Mouse (Mus musculus): ENCODE measurements at regions not wholly inside any gene's neighbourhood (a gene's known extent, or its start where the extent isn't known, plus 50 kb on each side); places are given as distances from the start of the nearest gene placed in this dataset.

DNA sequence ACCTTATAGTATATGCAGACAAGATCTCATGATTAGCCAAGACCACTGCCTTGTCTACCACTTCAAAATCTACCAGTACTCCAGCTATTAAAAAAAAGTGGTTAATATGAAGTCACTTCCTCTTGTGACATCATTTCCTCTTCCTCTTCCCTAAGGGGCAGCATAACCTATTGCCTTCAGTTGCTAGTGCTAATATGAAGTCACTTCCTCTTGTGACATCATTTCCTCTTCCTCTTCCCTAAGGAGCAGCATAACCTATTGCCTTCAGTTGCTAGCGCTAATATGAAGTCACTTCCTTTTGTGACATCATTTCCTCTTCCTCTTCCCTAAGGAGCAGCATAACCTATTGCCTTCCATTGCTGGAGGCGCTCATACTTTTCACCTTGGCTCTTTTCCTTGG is 218.2 kb downstream of the Rpap3 start:
- 100% methylated on average over 2 of the region's 2 CpGs for WGBS

DNA sequence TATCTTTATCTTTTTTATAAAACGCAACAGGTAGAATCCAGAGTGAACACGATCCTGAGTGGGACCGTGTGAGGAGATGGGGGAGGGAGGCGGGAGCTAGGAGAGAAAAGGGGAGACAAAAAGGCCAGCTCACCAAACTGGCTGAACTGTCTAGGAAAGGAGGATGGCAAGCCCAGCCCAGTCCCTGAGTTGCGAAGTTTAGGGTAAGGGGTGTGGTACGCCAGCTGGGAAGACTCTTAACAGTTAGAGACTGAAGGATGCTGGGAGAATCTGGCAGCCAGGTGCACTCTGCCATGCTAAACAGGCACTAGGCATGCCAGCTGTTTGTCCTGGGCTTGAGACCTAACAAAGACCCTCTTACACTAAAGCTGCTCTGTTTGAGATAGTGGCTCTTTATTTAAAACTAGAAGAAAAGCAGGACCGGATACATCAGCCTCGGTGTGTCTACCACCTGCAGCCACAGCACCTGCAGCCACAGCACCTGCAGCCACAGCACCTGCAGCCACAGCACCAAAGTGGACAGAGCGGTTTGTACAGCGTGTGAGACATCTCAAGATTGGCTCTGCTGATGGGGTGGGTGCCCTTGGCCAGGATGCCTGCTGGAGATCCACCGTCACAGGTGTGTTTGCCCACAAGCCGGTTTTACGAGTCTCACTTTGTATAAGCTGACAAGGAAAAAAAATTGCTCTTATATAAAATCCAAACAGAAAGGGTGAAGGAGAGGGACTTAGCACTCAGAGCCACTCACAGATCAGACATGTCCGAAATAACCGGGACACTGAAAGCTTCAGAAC is 225.1 kb upstream of the Amigo2 start:
- no peak overlapping the region for H3K4me2 ChIP-seq (ENCODE audit: low read length)
- H3K27ac ChIP-seq (replicated peaks; ENCODE audit: low read depth, low read length), result no peak overlapping the region
- DNase-seq (no peak), ATAC-seq (ENCODE audit: low FRiP score, low TSS enrichment) (no peak)
- no peaks in the 10 kb centered on the region for H3K36me3 ChIP-seq (ENCODE audit: control insufficient read depth, insufficient read depth, low read length)
- H3K9me3 ChIP-seq (ENCODE audit: control insufficient read depth, low read length), result no peaks in the 10 kb centered on the region
- no peaks in the 10 kb centered on the region for H3K27me3 ChIP-seq (ENCODE audit: control insufficient read depth, insufficient read depth, low read length)
- H3K9ac ChIP-seq (replicated peaks; ENCODE audit: low read length), result no peak overlapping the region
- no peaks in the 10 kb centered on the region for H3K4me1 ChIP-seq (ENCODE audit: control insufficient read depth, insufficient read depth, low read length)
- WGBS, result 90% methylated on average over 15 of the region's 15 CpGs
- H3K4me3 ChIP-seq (replicated peaks; ENCODE audit: low read depth, low read length), result no peak overlapping the region

More for the DNA sequence above, 218.2 kb downstream of the Rpap3 start:
- ATAC-seq (ENCODE audit: low FRiP score, low TSS enrichment) (no peak), DNase-seq (no peak)
- Histone ChIP-seq H3K9ac (replicated peaks; ENCODE audit: low read length) (no peak overlapping the region), H3K9me3 (ENCODE audit: control insufficient read depth, low read length) (no peaks in the 10 kb centered on the region), H3K27me3 (ENCODE audit: control insufficient read depth, insufficient read depth, low read length) (no peaks in the 10 kb centered on the region), H3K36me3 (ENCODE audit: control insufficient read depth, insufficient read depth, low read length) (no peaks in the 10 kb centered on the region), H3K4me3 (replicated peaks; ENCODE audit: low read depth, low read length) (no peak overlapping the region), H3K4me2 (ENCODE audit: low read length) (no peak overlapping the region), H3K4me1 (ENCODE audit: control insufficient read depth, insufficient read depth, low read length) (no peaks in the 10 kb centered on the region), H3K27ac (replicated peaks; ENCODE audit: low read depth, low read length) (no peak overlapping the region)

DNA sequence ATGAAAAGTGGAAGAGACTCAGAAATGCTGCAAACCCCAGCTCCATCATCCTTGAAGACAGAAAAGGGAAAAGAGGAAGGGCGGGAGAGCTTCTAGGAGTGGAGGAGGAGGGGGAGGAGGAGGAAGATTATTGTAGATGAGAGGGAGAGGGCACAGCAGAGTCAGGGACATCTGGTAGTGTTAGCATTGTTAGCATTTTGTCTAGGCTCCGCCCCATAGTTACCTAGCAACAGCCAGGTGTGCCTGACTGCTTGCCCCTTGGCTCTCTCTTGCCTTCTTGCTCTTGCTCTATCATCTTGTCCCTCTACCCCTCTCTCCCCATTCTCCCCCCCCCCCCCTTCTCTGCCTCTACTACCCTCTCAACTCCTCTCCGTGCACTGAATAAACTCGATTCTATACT is 224.4 kb upstream of the Amigo2 start:
- WGBS, result 85% methylated on average over 4 of the region's 4 CpGs
- Histone ChIP-seq H3K4me1 (ENCODE audit: control insufficient read depth, insufficient read depth, low read length) (no peaks in the 10 kb centered on the region), H3K9me3 (ENCODE audit: control insufficient read depth, low read length) (no peaks in the 10 kb centered on the region), H3K4me2 (ENCODE audit: low read length) (no peak overlapping the region), H3K4me3 (replicated peaks; ENCODE audit: low read depth, low read length) (no peak overlapping the region), H3K9ac (replicated peaks; ENCODE audit: low read length) (no peak overlapping the region), H3K27me3 (ENCODE audit: control insufficient read depth, insufficient read depth, low read length) (no peaks in the 10 kb centered on the region), H3K27ac (replicated peaks; ENCODE audit: low read depth, low read length) (no peak overlapping the region), H3K36me3 (ENCODE audit: control insufficient read depth, insufficient read depth, low read length) (no peaks in the 10 kb centered on the region)
- DNase-seq (no peak), ATAC-seq (ENCODE audit: low FRiP score, low TSS enrichment) (no peak)

DNA sequence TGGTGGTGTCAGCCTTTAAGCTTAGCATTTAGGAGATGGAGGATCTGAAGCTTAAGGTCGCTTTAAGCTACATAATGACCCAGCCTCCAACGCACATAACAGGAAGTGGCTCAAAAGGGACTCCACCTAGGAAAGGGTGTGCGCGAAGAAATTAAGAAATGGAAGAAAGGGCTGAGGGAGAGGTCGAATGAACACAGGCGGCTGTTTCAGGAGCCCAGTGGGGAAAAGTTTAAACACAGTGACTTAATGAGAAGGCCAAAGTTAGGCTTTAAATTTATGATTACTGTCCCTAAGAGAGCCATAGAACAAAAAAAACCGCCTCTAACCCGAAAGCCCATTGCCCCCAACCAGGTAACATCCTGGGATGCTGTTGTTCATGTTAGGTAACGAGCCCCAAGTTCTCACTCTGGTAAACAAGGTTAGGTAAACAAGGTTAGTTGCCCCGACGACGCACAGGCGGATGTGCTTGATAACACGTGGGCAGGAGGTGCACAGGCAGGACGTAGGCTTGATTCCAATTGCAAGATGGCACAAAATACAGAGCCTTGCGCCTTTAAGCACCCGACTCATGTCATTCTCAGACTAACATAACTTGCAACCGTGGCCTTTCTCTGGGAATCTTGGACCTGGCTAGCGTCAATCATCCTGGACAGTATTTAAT is 222.7 kb upstream of the Amigo2 start:
- Histone ChIP-seq H3K4me1 (ENCODE audit: control insufficient read depth, insufficient read depth, low read length) (no peaks in the 10 kb centered on the region), H3K9ac (replicated peaks; ENCODE audit: low read length) (no peak overlapping the region), H3K27ac (replicated peaks; ENCODE audit: low read depth, low read length) (no peak overlapping the region), H3K9me3 (ENCODE audit: control insufficient read depth, low read length) (no peaks in the 10 kb centered on the region), H3K27me3 (ENCODE audit: control insufficient read depth, insufficient read depth, low read length) (no peaks in the 10 kb centered on the region), H3K36me3 (ENCODE audit: control insufficient read depth, insufficient read depth, low read length) (no peaks in the 10 kb centered on the region), H3K4me2 (ENCODE audit: low read length) (no peak overlapping the region), H3K4me3 (replicated peaks; ENCODE audit: low read depth, low read length) (no peak overlapping the region)
- 89% methylated on average over 19 of the region's 19 CpGs for WGBS
- ATAC-seq (ENCODE audit: low FRiP score, low TSS enrichment), result no peak
- no peak for DNase-seq

DNA sequence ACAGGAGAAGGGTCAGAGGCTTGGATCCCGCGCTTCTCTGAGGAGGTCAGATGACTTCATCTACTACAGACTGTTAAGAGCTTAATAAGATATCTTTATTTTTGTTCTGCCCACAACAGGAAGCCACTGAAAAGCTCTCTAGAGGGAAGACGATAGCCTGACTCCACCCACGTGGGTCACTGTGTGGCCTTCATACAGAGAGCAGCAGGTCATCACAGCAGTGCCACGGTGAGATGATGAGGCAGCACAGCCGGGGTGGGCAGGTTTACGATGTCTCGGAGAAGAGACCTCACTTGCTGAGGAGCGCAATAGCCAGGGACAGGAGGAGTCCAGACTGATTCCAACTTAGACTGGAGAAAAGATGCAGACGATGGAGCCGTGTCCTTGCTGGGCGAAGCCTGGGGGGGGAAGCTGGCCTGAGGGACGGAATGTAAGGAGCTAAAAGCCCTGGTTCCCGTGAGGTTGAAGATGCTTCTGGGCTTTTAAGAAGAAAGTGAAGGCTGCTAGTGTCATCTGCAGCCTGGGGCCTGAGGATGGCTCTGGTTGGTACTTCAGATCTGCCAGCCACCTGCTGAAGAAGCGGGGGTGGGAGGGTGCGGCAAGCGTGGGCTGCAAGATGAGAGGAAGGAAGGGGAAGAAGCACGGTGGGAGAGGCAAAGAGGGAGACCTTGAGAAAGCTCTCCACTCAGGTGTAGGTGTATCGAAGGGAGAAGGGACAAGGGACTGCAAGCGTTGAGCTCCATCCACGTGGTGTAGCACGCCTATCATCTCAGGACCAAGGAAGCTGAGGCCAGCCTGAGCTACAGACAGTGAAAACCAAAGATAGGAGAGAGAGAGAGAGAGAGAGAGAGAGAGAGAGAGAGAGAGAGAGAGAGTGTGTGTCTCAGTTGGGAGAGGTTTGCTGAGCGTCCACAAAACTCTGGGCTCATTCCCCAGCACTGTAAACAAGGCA is 221.9 kb upstream of the Amigo2 start:
- no peak overlapping the region for H3K4me2 ChIP-seq (ENCODE audit: low read length)
- H3K36me3 ChIP-seq (ENCODE audit: control insufficient read depth, insufficient read depth, low read length), result no peaks in the 10 kb centered on the region
- DNase-seq, result no peak
- H3K9ac ChIP-seq (replicated peaks; ENCODE audit: low read length), result no peak overlapping the region
- no peaks in the 10 kb centered on the region for H3K4me1 ChIP-seq (ENCODE audit: control insufficient read depth, insufficient read depth, low read length)
- no peaks in the 10 kb centered on the region for H3K27me3 ChIP-seq (ENCODE audit: control insufficient read depth, insufficient read depth, low read length)
- H3K27ac ChIP-seq (replicated peaks; ENCODE audit: low read depth, low read length), result no peak overlapping the region
- H3K4me3 ChIP-seq (replicated peaks; ENCODE audit: low read depth, low read length), result no peak overlapping the region
- no peak for ATAC-seq (ENCODE audit: low FRiP score, low TSS enrichment)
- no peaks in the 10 kb centered on the region for H3K9me3 ChIP-seq (ENCODE audit: control insufficient read depth, low read length)
- 82% methylated on average over 23 of the region's 23 CpGs for WGBS

DNA sequence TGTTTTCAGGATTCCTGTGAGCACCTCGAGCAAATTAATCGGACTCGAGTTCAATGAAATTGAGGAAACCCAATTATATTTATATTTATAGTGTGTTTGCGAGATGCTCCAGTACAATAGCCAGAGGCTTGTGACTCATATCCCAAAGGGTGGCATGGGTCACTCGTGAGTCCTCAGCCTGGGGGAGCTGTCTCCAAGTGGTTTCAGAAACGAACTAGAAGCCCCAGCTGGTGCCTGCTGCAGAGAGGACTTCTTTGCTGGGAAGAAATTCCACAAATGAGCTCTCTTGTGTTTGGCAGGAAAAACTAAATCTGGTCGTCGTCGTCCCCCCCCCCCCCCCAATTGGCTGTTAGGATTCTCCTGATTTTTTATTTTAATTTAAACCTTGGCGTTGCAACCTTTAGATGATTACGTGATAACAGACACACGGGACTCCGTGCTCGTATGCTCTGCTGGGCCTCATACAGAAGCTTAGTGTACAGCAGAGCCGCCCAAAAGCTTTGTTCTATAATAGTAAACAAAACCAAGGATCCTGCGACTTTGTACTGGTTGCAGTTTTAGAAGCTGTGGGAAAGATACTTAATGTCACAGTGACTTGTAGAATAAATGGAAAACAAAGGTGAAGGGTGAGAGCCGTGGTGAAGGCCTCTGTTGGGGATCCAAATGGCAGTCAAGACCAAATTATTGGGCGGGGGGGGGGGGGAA is 220.8 kb upstream of the Amigo2 start:
- ATAC-seq (ENCODE audit: low FRiP score, low TSS enrichment) (no peak), DNase-seq (no peak)
- Histone ChIP-seq H3K9ac (replicated peaks; ENCODE audit: low read length) (no peak overlapping the region), H3K9me3 (ENCODE audit: control insufficient read depth, low read length) (no peaks in the 10 kb centered on the region), H3K4me2 (ENCODE audit: low read length) (no peak overlapping the region), H3K27ac (replicated peaks; ENCODE audit: low read depth, low read length) (no peak overlapping the region), H3K36me3 (ENCODE audit: control insufficient read depth, insufficient read depth, low read length) (no peaks in the 10 kb centered on the region), H3K27me3 (ENCODE audit: control insufficient read depth, insufficient read depth, low read length) (no peaks in the 10 kb centered on the region), H3K4me3 (replicated peaks; ENCODE audit: low read depth, low read length) (no peak overlapping the region), H3K4me1 (ENCODE audit: control insufficient read depth, insufficient read depth, low read length) (no peaks in the 10 kb centered on the region)
- 73% methylated on average over 18 of the region's 18 CpGs for WGBS

DNA sequence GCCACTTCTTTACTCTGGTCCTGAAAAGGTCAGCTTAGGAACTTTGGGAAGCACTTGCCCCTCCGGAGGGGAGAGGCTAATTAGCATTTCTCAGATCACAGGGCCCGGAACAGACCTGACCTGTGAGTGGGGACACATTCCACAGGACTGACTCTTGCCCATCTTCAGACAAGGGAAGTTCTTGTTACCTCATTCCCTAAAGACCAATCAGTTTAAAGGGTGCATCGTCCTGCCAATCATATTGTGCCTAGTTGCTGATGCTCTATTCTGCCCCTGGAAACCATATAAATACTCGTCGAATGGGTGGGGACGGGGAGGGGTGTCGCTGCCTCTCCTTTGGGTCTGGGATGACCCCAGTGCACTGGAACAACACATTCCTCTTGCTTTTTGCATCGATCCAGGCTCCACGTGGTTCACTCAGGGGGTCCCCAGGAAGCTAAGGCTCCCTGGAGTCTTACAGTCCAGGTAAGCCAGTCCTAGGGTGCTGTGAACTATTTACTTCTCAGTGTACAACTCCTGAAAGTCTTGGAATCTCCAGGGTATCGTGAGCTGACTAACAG is 219.9 kb upstream of the Amigo2 start:
- Histone ChIP-seq H3K27ac (replicated peaks; ENCODE audit: low read depth, low read length) (no peak overlapping the region), H3K27me3 (ENCODE audit: control insufficient read depth, insufficient read depth, low read length) (no peaks in the 10 kb centered on the region), H3K9me3 (ENCODE audit: control insufficient read depth, low read length) (no peaks in the 10 kb centered on the region), H3K36me3 (ENCODE audit: control insufficient read depth, insufficient read depth, low read length) (no peaks in the 10 kb centered on the region), H3K4me1 (ENCODE audit: control insufficient read depth, insufficient read depth, low read length) (no peaks in the 10 kb centered on the region), H3K9ac (replicated peaks; ENCODE audit: low read length) (no peak overlapping the region), H3K4me2 (ENCODE audit: low read length) (no peak overlapping the region), H3K4me3 (replicated peaks; ENCODE audit: low read depth, low read length) (no peak overlapping the region)
- DNase-seq, result no peak
- ATAC-seq (ENCODE audit: low FRiP score, low TSS enrichment), result no peak
- WGBS, result 81% methylated on average over 10 of the region's 10 CpGs

DNA sequence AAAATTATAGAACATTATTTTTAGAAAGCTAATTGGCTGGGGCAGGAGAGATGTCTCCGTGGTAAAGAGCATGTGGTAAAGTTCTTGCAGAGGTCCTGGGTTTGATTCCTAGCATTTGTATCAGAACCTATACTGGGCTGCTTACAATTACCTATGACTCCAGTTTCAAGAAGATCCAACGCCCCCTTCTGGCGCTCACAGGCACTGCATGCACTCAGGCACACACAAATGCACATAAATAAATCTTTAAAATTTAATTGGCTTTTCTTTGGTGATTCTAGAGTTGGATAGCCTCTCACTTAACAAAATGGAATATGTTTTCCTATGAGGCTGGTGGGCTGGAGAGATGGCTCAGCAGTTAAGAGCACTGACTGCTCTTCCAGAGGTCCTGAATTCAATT is 219.0 kb upstream of the Amigo2 start:
- H3K4me1 ChIP-seq (ENCODE audit: control insufficient read depth, insufficient read depth, low read length), result no peaks in the 10 kb centered on the region
- no peak overlapping the region for H3K27ac ChIP-seq (replicated peaks; ENCODE audit: low read depth, low read length)
- H3K9me3 ChIP-seq (ENCODE audit: control insufficient read depth, low read length), result no peaks in the 10 kb centered on the region
- no peaks in the 10 kb centered on the region for H3K27me3 ChIP-seq (ENCODE audit: control insufficient read depth, insufficient read depth, low read length)
- WGBS, result 66% methylated on average over 3 of the region's 3 CpGs
- H3K4me2 ChIP-seq (ENCODE audit: low read length), result no peak overlapping the region
- DNase-seq (no peak), ATAC-seq (ENCODE audit: low FRiP score, low TSS enrichment) (no peak)
- no peaks in the 10 kb centered on the region for H3K36me3 ChIP-seq (ENCODE audit: control insufficient read depth, insufficient read depth, low read length)
- no peak overlapping the region for H3K4me3 ChIP-seq (replicated peaks; ENCODE audit: low read depth, low read length)
- no peak overlapping the region for H3K9ac ChIP-seq (replicated peaks; ENCODE audit: low read length)

All from midbrain, embryonic 14.5 days (tissue).